Mouse (Mus musculus) testis, adult 2 months (tissue): Measurements from ENCODE around the gene Nln.

Experiments
- CTCF ChIP-seq: fragments of 200-500 bp; IDR thresholded peaks from 2 replicates; pipeline ENCODE4 v1.5.1; 2012; ENCODE audit warnings: low read depth, mild to moderate bottlenecking, inconsistent platforms, low read length, moderate library complexity; ENCODE audit not compliant: control insufficient read depth, insufficient read depth, insufficient replicate concordance
- POLR2A ChIP-seq: fragments of 200-500 bp; IDR thresholded peaks from 2 replicates; pipeline ENCODE4 v1.6.1; 2012; ENCODE audit warnings: low read depth, mild to moderate bottlenecking, inconsistent platforms, low read length, moderate library complexity; ENCODE audit not compliant: control insufficient read depth

DNA sequence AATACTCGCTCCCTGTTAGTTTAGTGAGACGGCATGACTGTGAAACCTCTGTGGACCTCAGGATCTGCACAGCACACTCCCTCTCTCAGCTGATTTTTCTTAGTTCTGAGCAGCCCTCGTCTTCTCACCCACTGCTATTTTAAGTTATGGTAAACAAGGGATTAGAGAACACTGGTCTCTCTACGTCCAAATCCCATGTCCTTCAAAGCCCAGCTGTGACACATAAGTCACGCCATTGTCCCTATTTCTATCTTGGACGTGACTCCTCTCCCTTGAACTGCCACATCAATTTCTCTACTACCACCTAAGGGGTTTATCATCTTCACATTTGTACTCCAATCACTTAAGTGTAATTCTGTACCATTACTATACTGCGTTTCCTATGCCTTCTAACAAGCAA lies 13.5 kb downstream of the Nln start:
- TF ChIP-seq POLR2A (no peak), CTCF (no peak)
